Mouse (Mus musculus) heart, postnatal 25 days (tissue): ENCODE measurements around the gene Asic3. TPM values are rescaled to one million over a fixed set of nuclear protein-coding genes. Genes with fewer than 3 reads are reported as not detected.
A peak's percentile ranks its signal among the peaks of the same experiment; 100 is the strongest.

Source experiments
- DNase-seq: peaks from one replicate; pipeline ENCODE4 v3.0.0; 2022; ENCODE audit warnings: low spot score
- intact Hi-C: fragments of 180-260 bp; cut with DNase I; formaldehyde crosslinking; loops from one replicate; pipeline ENCODE4 v1.15.1; 2025
- total RNA-seq, 2 experiments: library from RNA; stranded (reverse); gene quantifications; 2 replicates each; pipeline ENCODE4 v1.2.3; 2021

Asic3 gene
- total RNA-seq, 2 experiments from 2014 or later, result 0.17 TPM; not detected in 1

- intact Hi-C loops, result no loop called here
- no peak for DNase-seq
These were observed 1.1 kb upstream of the Asic3 start for GRCm38 (mm10) chr5:24412063-24412462.

- intact Hi-C loops, result no loop called here
- no peak for DNase-seq
These were observed 746 bp downstream of the Asic3 start for GRCm38 (mm10) chr5:24413938-24414337.

- peak; percentile 33 for DNase-seq
- intact Hi-C loops, result loop anchor here (2.0 kb wide), 1 partner anchor 55 kb away; no protein-coding TSS in a partner anchor
These were observed 3.1 kb downstream of the Asic3 start for GRCm38 (mm10) chr5:24416222-24416736.

DNA sequence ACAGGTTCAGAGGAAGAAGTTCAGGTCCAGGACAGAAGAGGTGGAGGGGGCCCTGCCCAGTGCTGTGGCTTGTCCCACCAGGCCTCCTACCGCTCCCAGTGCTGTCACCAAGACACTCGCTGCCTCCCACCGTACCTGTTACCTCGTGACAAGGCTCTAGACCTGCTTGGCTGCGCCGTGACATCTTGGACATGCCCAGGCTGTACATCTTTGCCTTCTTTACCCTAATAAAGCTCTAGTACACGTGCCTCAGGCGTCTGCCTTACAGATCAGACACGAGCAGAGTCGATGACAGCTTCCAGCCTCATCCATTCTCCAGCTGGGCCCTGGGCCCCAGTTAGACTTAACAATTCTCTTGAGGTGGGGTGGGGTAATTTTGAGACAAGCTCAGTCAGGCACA, 4.4 kb downstream of the Asic3 start:
- intact Hi-C loops, result loop anchor here (2.0 kb wide), 1 partner anchor 53 kb away; no protein-coding TSS in a partner anchor

DNA sequence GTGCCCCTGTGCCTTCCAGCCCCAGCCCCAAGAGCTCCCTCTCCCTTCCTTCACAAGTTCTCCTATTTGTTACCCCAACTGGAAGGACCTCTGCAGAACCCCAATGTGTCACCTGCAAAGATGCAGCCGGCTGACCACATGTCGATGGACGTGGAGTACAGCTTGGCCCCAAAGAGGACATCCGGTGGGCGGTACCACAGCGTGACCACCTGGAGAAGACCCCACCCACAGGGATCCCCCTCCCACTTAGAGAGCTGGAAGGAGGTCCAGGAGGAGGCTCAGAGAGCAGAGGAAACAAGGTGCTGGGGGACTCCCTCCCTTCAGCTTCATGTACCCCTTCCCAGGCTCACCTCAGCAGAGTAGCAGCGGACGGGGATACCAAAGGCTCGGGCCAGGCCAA, 7.2 kb downstream of the Asic3 start:
- intact Hi-C loops, result loop anchor here (2.0 kb wide), 1 partner anchor 20 kb away; no protein-coding TSS in a partner anchor
- no peak for DNase-seq

More for the DNA sequence above, 4.4 kb downstream of the Asic3 start:
- no peak for DNase-seq

DNA sequence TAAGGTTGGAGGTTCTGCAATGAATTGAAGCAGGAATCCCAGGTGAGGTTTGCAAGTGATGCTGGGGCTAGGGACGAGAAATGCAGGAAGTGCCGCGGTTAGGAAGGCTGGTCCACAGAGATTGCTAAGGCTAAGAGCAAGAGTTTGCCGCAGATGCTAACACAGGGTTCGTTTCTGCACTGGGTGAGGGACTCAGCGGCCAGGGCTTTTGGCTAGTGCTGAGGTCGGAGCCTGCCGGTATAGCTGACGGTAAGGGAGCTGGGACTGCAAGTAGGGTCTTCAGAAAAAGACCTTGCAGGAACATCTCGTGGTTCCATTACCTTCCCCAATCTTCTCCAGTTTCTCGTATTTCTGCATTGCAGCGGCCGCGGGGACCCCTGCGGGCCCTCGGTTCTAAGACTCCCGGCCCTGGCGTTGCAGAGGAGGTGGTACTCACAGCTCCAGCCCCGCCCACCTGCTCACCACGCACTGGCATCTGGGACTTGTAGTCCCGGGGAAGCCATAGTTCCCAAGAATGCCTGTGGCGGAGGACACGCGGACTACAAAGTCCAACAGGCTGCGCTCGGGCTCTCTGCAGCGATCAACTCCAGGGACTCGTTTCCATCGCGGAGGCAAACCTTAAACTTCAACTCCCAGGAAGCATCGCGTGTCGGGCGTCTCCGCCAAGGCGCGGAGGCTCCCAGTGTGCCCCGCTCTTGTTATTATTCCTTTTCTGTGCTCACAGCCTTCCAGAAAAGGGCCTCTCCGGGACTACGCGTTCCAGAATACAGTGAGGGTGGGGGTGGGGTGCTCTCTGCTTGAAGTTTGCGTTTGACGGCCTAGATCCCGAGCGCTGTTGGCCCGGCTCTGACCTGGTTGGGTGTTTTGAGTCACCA, 10.2 kb downstream of the Asic3 start, which contains the start of the genes Cdk5 and Slc4a2:
Cdk5 (minus strand) TSS at position 402 of the 875 bp plus-strand sequence.
Slc4a2 (plus strand) TSS at position 709 of the 875 bp plus-strand sequence.
- intact Hi-C loops, result no loop called here
- DNase-seq, result peak; percentile 98

- intact Hi-C loops, result no loop called here
- no peak for DNase-seq
These were observed 11.0 kb downstream of the Asic3 start for GRCm38 (mm10) chr5:24424004-24424781.

DNA sequence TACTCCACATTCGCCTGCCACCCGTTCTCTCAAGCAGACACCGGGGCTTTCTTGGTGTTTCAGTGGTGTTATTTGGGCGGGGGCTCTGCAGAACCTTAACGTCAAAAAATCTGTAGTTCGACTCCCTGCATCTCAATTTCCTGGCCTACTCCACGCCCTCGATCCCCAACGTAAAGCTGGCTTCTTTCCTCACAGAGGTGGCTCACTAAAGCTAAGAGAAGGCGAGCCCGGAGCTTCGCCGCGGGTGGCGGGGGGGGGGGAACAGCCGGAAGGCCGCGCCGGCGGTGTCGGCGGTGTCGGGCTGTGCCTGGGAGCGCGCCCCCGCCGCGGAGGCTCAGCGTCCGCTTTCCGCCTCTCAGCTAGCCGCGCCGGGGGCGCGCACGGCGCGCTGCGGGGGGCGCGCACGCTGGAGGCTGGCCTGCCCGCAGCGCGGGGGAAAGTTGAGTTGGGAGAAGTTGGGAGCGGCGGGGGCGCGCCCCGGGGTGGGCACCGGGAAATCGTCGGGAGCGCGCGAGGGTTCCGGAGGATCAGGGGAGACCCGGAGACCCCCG, 11.7 kb downstream of the Asic3 start:
- peak; percentile 78 for DNase-seq
- intact Hi-C loops, result no loop called here

GRCm38 (mm10) chr5:24425421-24426036, 12.3 kb downstream of the Asic3 start:
- no peak for DNase-seq
- intact Hi-C loops, result loop anchor here (2.0 kb wide), 1 partner anchor 17 kb away; no protein-coding TSS in a partner anchor

DNA sequence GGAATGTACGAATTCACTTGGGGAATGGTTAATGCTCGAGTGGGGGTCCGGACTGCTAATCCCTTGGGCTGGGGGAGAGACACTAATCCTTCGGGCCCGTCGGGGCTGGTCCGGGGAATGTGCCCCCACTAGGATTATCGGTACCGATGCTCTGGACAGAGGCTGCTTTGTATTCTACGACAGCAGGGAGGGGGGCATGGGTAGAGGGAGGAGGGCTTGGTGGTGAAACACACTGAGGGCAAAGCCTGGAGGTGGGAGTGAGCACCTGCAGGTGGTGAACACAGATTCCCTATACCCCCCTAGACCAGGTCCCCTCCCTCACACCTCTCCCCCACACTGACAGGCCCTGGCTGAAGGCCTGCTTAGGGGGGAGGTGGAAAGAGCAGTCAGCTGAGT, 12.8 kb downstream of the Asic3 start:
- DNase-seq, result no peak
- intact Hi-C loops, result loop anchor here (2.0 kb wide), 1 partner anchor 17 kb away; no protein-coding TSS in a partner anchor

GRCm38 (mm10) chr5:24426556-24427284, 13.5 kb downstream of the Asic3 start:
- intact Hi-C loops, result loop anchor here (2.0 kb wide), 1 partner anchor 16 kb away; no protein-coding TSS in a partner anchor
- no peak for DNase-seq

DNA sequence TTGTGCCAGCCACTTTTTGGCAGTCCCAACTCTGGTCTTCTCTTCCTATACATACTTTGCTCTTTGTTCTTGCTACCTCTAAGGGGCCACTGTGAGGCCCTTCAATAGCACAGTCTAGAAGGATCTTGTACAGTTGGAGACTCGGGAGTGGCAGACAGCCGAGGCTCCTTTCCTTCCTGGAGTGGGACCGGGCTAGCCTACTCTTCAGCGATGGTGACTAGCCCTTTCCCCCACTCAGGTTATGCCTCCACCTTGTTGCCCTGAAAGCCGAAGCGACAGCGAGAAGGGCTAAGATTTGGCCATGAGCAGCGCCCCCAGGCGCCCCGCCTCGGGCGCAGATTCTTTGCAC, 14.1 kb downstream of the Asic3 start:
- intact Hi-C loops, result loop anchor here (2.0 kb wide), 1 partner anchor 16 kb away; no protein-coding TSS in a partner anchor

GRCm38 (mm10) chr5:24427981-24428402, 14.8 kb downstream of the Asic3 start:
- intact Hi-C loops, result loop anchor here (2.0 kb wide), 1 partner anchor 15 kb away; no protein-coding TSS in a partner anchor
- no peak for DNase-seq

More for the DNA sequence above, 14.1 kb downstream of the Asic3 start:
- DNase-seq, result no peak

DNA sequence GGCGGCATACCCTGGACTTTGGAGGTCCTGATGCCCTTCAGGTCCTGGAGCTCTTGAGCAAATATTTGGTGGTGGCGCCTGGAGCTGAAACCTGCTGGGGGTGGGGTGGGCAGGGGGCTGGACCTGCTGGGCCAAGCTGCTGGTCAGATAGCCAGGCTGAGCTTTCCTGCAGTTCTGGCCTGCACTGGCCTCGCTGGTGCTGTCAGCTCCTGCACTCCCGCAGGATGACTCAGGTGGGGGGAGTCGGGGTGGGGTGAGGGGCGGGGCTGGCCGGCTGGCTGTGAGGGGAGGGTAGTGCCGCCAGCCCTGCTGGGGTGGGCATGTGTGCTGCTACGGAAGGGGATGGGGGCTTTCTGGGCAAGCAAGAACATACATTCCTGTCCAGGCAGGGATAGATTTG, 15.4 kb downstream of the Asic3 start:
- no peak for DNase-seq
- intact Hi-C loops, result no loop called here

DNA sequence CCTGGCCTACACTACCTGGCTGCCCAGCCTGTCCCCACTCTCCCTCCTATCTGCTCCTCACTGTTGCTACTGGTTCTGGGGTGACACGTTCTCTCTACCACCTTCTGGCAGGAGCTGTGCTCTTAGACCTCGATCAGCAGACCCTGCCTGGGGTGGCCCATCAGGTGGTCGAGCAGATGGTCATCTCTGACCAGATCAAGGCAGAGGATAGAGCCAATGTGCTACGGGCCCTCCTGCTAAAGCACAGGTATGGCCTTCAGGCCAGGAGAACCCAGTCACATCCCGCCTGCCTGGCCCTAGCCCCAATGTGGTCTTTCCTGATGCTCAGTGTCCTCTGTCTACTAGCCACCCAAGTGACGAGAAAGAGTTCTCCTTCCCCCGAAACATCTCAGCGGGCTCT, 20.8 kb downstream of the Asic3 start:
- intact Hi-C loops, result no loop called here
- DNase-seq, result no peak

DNA sequence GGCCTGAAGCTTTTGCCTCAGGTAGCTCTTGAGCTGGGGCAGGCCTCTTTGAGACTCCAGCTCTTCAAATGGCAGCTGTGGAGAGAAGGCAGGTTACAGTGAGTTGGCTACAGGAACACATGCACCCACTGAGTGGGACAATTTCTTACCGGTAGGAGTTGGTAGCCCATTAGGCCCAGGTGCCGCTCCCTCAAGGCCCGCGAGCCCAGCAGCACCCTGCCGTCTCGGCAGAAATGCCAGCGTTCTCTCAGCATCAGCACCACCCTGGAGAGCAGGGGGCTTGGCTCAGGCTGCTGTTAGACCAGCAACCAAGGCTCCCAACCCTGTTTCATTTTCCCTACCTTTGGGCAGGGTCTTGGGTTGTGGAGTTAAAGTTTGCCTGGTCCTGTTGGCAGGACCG, 28.0 kb downstream of the Asic3 start:
- DNase-seq, result no peak
- intact Hi-C loops, result no loop called here

DNA sequence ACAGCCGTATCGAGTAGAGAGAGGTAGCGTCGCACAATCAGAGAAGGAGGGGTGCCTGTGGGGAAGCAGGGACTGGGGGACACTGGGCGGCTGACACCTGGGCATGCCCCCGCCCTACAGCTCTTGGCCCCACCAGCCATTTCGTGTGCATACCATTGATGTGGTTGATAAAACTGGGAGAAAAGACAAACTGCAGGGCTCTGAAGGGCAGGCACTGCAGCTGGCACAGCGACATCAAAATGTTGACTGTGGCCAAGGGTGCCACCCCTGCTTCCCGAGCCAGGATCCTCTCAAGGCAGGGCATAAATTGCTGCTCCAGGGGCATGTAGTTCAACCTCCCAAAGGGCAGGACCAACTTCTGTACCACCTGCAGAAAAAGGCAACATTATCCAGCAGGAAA, 28.8 kb downstream of the Asic3 start:
- no peak for DNase-seq
- intact Hi-C loops, result loop anchor here (2.0 kb wide), 1 partner anchor 15 kb away; no protein-coding TSS in a partner anchor

DNA sequence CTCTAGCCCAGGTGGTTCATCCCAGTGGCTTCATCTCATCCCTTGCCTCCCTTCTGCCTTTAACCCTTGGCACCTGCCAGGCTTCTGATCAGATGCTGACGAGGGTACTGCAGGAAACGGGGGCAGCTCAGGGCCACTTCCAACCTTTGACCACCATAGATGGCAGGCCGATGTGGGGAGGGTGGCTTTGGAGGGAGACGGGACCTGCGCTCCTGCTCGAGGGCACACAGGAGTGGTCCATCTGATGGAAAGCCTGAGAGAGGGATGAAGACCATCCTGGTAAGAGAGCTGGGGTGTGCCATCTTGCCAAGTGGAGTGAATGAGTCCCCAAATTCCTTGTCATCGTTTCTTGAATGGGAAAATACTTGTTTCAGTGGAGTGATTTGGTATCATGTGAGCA, 30.0 kb downstream of the Asic3 start:
- intact Hi-C loops, result loop anchor here (2.0 kb wide), 1 partner anchor 16 kb away; no protein-coding TSS in a partner anchor

More for the DNA sequence above, 30.0 kb downstream of the Asic3 start:
- no peak for DNase-seq
